Mouse (Mus musculus): ENCODE data around the gene Dffb.

DNA sequence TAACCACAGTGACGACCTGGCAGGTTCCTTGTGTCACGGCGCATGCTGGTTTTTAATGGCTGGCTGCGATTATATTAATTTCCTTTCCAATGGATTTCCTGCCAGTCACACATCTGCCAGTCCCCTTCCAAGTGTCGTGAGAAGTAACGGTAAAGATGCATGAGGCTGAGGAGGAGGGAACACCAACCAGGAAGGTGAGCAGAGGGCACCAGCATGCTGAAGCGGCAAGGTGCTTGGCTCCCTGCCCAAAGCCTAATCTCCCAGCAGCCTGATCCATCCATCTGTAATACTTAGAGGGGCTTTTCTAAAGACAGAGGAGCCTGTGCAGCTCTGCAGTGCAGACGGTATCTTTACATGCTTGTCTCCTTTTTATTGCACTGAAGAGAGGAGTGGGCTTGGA is 19.3 kb downstream of the Dffb start:
- no peak for TF ChIP-seq CTCF (IDR thresholded peaks at IDR 0.05; ENCODE audit: low read depth, low read length)
- no peak for TF ChIP-seq POLR2A (IDR thresholded peaks at IDR 0.05; ENCODE audit: extremely low read depth, insufficient read depth, low read length)

All from liver, adult 2 months (tissue).